Mouse (Mus musculus) adrenal gland, postnatal 14 days (tissue): ENCODE measurements around the gene Gucy1b1. TPM values are rescaled to one million over a fixed set of nuclear protein-coding genes. Genes with fewer than 3 reads are reported as not detected.

ENCODE experiments used
- DNase-seq: peaks from one replicate; pipeline ENCODE4 v3.0.0; 2021; ENCODE audit warnings: mixed read lengths
- microRNA-seq, 2 experiments: library from miRNA; unstranded; fragments of <30 nt; microRNA quantifications; one replicate each; pipeline ENCODE4 v1.2.0; 2021
- total RNA-seq: library from RNA; stranded (reverse); gene quantifications from 2 replicates; pipeline ENCODE4 v1.2.3, GENCODE M21; 2021

Gene Gucy1b1
- total RNA-seq, 1 experiment from 2014 or later = 12.5 TPM

DNA sequence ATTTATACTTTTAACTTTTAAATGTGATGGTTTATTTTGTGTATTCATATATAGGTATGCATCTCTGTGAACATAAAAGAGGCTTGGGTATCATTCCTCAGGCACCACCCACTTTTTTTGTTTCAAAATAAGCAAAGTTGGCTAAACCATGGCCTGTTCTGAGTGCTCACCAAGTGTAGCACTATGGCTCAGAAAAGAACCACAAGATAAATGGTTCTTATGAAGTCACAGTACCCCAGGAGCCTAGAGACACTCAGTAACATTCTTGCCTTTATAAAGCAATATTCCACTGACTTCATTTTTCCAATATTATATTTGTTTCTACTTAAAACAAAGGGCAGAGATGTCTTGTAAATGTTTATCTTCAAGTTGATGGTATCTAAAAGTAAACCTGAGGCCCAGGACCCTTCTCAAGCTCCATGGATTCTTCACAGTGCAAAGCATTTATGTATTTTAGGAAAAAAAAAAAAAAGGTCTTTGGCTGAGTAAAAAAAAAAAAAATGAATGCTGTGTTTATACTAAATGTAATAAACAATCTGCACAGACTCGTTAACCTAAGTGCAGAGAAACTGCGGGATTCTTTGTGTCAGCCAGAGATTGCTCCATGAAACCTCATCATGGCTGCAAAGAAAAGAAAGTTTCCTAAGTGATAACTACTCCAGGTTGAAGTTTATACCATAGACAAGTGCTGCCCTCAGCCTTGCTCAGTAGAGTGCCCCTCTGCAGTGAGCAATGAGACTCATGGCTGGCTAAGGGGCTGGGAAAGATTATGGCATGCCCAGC, 38.0 kb downstream of the Gucy1b1 start:
- no peak for DNase-seq

DNA sequence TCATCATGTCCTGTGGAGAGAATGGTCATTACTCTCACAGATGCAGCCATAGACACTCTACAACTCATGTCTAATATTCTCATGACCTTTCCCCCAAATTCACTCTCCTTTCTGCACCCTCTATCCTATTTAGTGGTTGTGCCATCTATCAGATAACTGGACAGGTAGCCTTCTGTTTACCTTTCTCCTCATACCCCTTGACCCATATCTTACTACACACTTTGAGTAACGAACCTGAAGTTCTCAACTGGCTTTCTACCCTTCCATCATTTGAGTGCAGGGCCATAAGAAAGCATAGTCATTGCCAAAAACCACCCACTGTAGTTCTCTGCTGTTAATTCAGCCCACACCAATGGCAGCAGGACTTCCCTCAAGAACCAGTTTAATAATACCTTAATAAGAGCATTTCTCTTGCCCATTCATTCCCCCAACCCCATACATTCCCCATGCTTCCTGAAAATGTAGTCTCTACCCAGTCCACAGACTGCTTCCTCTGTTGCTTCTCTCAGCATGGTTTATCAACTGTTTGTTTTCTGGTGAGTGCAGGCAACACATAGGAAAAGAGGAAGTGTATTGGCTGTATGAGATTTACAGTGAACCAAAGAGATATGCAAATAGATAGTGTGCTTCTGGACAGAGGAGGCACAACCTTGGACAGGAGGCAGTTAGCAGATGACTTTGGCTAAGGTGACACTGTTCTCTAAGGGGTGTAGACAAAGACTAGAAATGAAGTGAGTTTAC, 44.3 kb downstream of the Gucy1b1 start:
- DNase-seq = no peak

DNA sequence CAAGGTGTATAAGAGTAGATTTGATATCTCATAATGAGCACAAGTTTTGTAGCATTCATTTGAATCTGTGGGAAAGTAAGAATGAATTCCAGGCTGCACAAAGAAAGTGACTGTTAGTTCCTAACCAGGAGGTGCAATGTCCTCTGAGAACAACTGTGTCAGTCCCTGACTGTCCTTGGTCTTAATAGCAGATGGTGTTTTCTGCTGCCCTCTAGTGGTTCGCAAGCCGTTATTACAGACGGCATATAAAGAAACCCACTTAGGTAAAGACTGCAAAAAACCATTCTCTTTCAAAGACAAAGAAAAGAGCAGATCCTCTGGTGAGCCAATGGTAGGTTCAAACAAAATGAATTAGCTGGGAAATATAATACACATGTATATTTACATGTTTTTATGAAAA, 45.3 kb downstream of the Gucy1b1 start:
- DNase-seq = peak; percentile 67

DNA sequence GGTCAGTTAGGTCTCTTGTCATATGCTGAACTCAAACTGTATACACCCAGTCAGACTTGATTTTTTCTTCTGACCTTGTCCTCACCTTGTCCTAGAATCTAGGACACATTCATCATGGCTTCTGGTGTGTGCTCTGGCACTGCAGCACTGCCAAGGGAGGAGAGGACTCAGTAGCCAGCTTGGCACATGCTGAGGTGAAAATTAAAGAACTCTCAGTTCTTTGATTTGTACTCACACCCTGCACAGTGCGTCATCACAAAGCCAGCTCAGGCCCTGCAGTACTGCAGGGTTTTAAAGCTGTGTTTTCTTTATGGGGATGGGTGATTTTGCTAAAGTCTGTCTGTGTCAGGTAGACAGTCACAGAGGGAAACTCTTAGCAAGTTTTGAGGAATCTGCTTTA, 47.2 kb downstream of the Gucy1b1 start:
- DNase-seq = peak; percentile 6

- DNase-seq = no peak
Measured at GRCm38 (mm10) chr3:82023065-82023464, 51.4 kb downstream of the Gucy1b1 start.

GRCm38 (mm10) chr3:82022421-82022920, 52.0 kb downstream of the Gucy1b1 start:
- DNase-seq = no peak

DNA sequence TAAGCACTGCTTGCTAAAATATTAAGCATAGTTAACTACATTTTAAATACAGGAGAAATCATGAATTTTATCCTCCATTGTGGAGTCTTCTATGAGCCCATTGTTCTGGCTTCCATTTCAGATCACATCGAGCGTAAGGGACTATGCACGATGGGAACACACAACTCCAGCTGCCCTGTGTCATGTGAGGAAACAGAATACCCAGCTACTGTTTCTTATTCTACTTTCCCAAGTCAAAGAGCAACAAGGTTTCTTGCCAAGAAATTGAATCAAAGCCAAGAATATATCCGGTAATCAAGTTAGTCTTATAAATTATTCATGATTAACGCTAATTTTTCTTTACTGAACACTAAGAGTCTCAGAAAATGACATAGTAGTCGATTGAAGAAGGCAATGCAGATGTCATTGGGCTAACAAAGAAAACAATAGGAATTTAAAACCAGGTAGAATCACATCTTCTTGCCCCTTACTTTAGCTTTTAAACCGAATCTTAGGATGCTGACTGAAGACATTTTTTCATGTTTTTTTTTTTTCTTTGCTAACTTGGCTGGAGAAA, 60.3 kb downstream of the Gucy1b1 start:
- DNase-seq = no peak

DNA sequence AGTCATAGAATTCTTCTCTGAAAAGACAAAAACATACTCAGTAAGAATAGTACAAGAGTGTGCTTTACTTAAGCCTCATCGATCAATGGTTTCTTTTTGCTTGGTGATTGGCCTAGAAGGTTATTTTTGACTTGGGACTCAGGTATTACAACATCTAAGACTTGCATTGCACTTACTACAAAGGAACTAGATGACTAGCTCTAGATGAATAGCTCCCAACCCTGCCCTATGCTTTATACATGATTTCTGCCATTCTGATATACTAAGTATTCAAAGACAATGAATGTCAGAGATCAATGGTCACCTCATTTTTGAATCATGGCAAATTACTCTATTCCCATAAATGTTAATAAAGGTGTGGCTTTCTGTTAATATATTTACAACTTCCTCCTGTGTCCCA, 67.5 kb downstream of the Gucy1b1 start:
- no peak for DNase-seq

DNA sequence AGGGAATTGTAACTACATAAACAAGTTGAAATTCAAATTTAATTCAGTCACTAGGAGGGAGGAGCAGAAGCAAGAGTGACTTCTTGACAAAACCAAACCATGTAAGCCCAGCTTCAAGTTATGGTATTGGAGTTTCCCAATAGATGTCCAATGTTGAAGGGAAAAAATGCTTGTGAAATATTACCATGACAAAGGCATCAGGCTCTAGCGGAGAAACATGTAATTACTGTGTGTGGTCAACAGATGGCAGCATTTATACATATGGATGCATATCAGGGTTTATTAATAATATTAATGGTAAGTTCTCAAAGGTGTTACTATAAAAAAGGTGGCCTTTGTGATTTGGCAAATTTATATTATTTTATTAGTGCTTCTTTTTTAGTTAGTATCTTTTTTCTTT, 78.5 kb downstream of the Gucy1b1 start:
- DNase-seq = peak; percentile 28

- no peak for DNase-seq
Measured at GRCm38 (mm10) chr3:81995371-81995770, 79.1 kb downstream of the Gucy1b1 start.

GRCm38 (mm10) chr3:81990531-81990930, 84.0 kb downstream of the Gucy1b1 start:
- DNase-seq = peak; percentile 17

- DNase-seq = no peak
Measured at GRCm38 (mm10) chr3:81989692-81990141, 84.8 kb downstream of the Gucy1b1 start.

GRCm38 (mm10) chr3:81987628-81988027, 86.9 kb downstream of the Gucy1b1 start:
- no peak for DNase-seq

- DNase-seq = no peak
Measured at GRCm38 (mm10) chr3:81986103-81986502, 88.4 kb downstream of the Gucy1b1 start.

DNA sequence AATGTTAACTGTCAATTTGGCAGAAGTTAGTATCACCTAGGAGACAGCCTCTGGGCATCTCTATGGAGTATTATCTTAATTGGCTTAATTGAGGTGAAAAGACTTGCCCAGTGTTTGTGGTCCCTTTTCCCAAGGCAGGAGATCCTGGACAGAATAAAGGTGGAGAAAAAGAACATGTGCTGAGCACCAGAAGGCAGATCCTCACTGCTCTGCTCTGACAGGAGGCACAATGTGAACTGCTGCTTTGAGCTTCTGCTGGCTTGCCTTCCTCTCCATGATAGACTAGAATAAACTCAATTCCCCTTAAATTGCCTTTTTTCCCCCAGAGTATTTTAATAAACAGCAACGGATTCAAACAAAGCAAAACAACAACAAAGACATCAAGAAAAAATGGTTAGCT, 89.4 kb downstream of the Gucy1b1 start:
- DNase-seq = no peak

DNA sequence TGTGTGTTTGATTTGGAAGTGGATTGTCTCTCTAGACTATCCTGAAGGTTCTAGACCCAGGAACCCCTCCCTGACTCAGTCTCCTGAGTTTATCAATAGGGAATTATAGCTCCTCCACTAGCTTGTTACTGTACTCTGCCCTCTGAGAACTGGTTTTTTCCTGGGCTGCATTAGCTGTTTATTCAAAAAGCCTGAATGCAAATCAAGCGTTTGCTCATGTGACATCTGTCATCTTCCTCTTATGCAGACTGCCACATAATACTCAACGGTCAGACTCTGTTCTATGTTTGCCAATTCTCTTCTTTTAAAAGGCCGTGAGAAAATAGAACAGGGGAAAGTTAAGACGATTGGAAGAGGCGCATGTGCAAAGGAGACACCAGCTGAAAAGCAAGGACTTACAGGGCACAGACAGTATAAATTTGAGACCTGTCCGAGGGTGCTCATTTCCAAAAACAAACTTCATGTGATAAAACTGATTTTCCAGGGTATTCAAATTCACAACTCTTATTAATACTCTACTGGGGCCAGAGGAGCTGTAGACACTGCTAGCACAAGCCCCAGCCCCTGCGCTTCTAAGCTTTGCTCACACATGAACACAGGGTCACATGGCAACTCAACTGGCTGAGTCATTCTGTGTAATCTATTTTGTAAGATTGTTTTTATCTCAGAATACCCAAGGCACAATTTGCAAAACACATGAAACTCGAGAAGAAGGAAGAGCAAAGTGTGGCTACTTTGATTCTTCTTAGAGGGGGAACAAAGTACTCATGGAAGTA, 91.2 kb downstream of the Gucy1b1 start:
- peak; percentile 40 for DNase-seq

Small RNA genes lying within 50 kb of the gene (microRNA-seq; reads per million reads assigned to microRNA genes)
- 0.85 to 3.0 reads per million in 2 experiments for gene Mir7010

Other genes starting within 250 kb of the Gucy1b1 start
- gene Ctso, start 142.1 kb downstream of the Gucy1b1 start, total RNA-seq = 39.4 and 40.7 TPM in 2 replicates
- gene Tdo2, start 98.5 kb downstream of the Gucy1b1 start, total RNA-seq = 5.4 and 103 TPM in 2 replicates
- 2.0 TPM in 1 of 2 replicates, not detected in the other for gene Asic5, start 92.4 kb downstream of the Gucy1b1 start, total RNA-seq
- gene Gucy1a1, start 71.1 kb upstream of the Gucy1b1 start, total RNA-seq = 31.6 and 39.5 TPM in 2 replicates